ENCODE assay signal across 50 mouse cellular contexts in genomic region chr19:46091641-46092040, GRCm38 (mm10). TPM values are rescaled to one million over a fixed set of nuclear protein-coding genes. Genes with fewer than 3 reads are reported as not detected.
"Had no signal": no experiment of that assay in that cellular context is flagged by ENCODE, and none has a peak within 500 bp of the region (broad histone marks: within the 10 kb centered on the region; RNA-seq: fewer than 3 reads in every experiment).

No protein-coding gene starts in this region.

- H3K9me3 ChIP-seq: heart, embryonic 10.5 days; heart, embryonic 12.5 days; heart, embryonic 15.5 days; hindbrain, embryonic 13.5 days; hindbrain, embryonic 15.5 days; intestine, embryonic 15.5 days; kidney, embryonic 15.5 days had no signal

- H3K4me1 ChIP-seq: hindbrain, embryonic 10.5 days; hindbrain, embryonic 12.5 days; hindbrain, embryonic 13.5 days; hindbrain, embryonic 15.5 days; intestine, embryonic 15.5 days; kidney, embryonic 15.5 days had no signal

- H3K4me3 ChIP-seq: heart, embryonic 10.5 days; heart, embryonic 12.5 days; heart, embryonic 13.5 days; heart, embryonic 15.5 days; hindbrain, embryonic 10.5 days; hindbrain, embryonic 12.5 days; hindbrain, embryonic 13.5 days; hindbrain, embryonic 15.5 days; intestine, embryonic 15.5 days; kidney, embryonic 15.5 days; layer of hippocampus, adult 2 months had no signal

- H3K4me2 ChIP-seq: heart, embryonic 11.5 days; heart, embryonic 12.5 days; heart, embryonic 13.5 days; heart, embryonic 15.5 days; hindbrain, embryonic 12.5 days; hindbrain, embryonic 13.5 days; hindbrain, embryonic 14.5 days; hindbrain, embryonic 15.5 days; intestine, embryonic 15.5 days; kidney, embryonic 15.5 days had no signal

- DNase-seq: heart, postnatal 10 days; heart, postnatal 14 days; heart, postnatal 36 days; heart, postnatal 4 days; kidney, adult 11 months; kidney, adult 18-20 months; kidney, adult 2 months; kidney, adult 8-10 months; kidney, adult 9 months; kidney, postnatal 10 days; kidney, postnatal 14 days; kidney, postnatal 25 days; kidney, postnatal 36 days; kidney, postnatal 4 days; layer of hippocampus, adult 9-11 months; layer of hippocampus, postnatal 36 days had no signal

- H3K27me3 ChIP-seq: heart, embryonic 12.5 days; heart, embryonic 15.5 days; hindbrain, embryonic 12.5 days; hindbrain, embryonic 13.5 days; hindbrain, embryonic 15.5 days; intestine, embryonic 15.5 days had no signal

- H3K27ac ChIP-seq: heart, embryonic 10.5 days; heart, embryonic 13.5 days; heart, embryonic 15.5 days; hindbrain, embryonic 10.5 days; hindbrain, embryonic 12.5 days; hindbrain, embryonic 13.5 days; hindbrain, embryonic 14.5 days; hindbrain, embryonic 15.5 days; hindbrain, postnatal 0 days; intestine, embryonic 15.5 days; kidney, embryonic 15.5 days; kidney, postnatal 0 days; layer of hippocampus, adult 2 months had no signal

- H3K36me3 ChIP-seq: heart, embryonic 10.5 days; heart, embryonic 12.5 days; heart, embryonic 13.5 days; heart, embryonic 15.5 days; hindbrain, embryonic 12.5 days; hindbrain, embryonic 13.5 days; hindbrain, embryonic 15.5 days; intestine, embryonic 15.5 days; kidney, embryonic 15.5 days had no signal

- H3K9ac ChIP-seq: heart, embryonic 12.5 days; heart, embryonic 13.5 days; heart, embryonic 15.5 days; hindbrain, embryonic 12.5 days; hindbrain, embryonic 13.5 days; hindbrain, embryonic 14.5 days; hindbrain, embryonic 15.5 days; intestine, embryonic 15.5 days; kidney, embryonic 15.5 days had no signal

- ATAC-seq: hindbrain, embryonic 16.5 days; hindbrain, postnatal 0 days; inflammation-experienced regulatory T-cells, adult 6 months; intestine, embryonic 15.5 days; intestine, embryonic 16.5 days; intestine, postnatal 0 days had no signal

RNA-seq across cellular contexts. Expression of gene Elovl3, which starts 40.1 kb away (rescaled TPM):
- total RNA-seq: heart, postnatal 4 days; hindbrain, postnatal 0 days; layer of hippocampus, adult 18-20 months; layer of hippocampus, adult 2 months; layer of hippocampus, adult 8-10 months; layer of hippocampus, postnatal 10 days; layer of hippocampus, postnatal 14 days; layer of hippocampus, postnatal 25 days; layer of hippocampus, postnatal 36 days; left cerebral cortex, adult 18-20 months had no signal
- polyA plus RNA-seq: heart, embryonic 10.5 days; heart, embryonic 11.5 days; heart, embryonic 12.5 days; heart, embryonic 13.5 days; heart, embryonic 14.5 days; heart, embryonic 15.5 days; heart, embryonic 16.5 days; heart, postnatal 0 days; hindbrain, embryonic 10.5 days; hindbrain, embryonic 11.5 days; hindbrain, embryonic 12.5 days; hindbrain, embryonic 13.5 days; hindbrain, embryonic 14.5 days; hindbrain, embryonic 16.5 days; hindbrain, postnatal 0 days; inflammation-experienced regulatory T-cells, adult 6 months; intestine, embryonic 14.5 days; intestine, embryonic 15.5 days; intestine, embryonic 16.5 days; intestine, postnatal 0 days; kidney, embryonic 14.5 days; kidney, embryonic 15.5 days; kidney, embryonic 16.5 days; large intestine, adult 2 months had no signal

RNA-seq across cellular contexts. Expression of gene Pitx3, which starts 56.5 kb away (rescaled TPM):
- total RNA-seq: heart, postnatal 4 days; hematopoietic stem cell, adult 5-6 weeks; layer of hippocampus, adult 18-20 months; layer of hippocampus, adult 2 months; layer of hippocampus, adult 8-10 months; layer of hippocampus, postnatal 10 days; layer of hippocampus, postnatal 14 days; layer of hippocampus, postnatal 25 days; layer of hippocampus, postnatal 36 days; left cerebral cortex, adult 18-20 months had no signal
- polyA plus RNA-seq: heart, postnatal 0 days; hindbrain, embryonic 10.5 days; hindbrain, embryonic 14.5 days; hindbrain, postnatal 0 days; inflammation-experienced regulatory T-cells, adult 6 months; intestine, embryonic 14.5 days; intestine, embryonic 15.5 days; intestine, embryonic 16.5 days; intestine, postnatal 0 days; kidney, embryonic 14.5 days; kidney, postnatal 0 days; large intestine, adult 2 months had no signal
